Mouse (Mus musculus): ENCODE measurements at regions not wholly inside any gene's neighbourhood (a gene's known extent, or its start where the extent isn't known, plus 50 kb on each side); places are given as distances from the start of the nearest gene placed in this dataset.

DNA sequence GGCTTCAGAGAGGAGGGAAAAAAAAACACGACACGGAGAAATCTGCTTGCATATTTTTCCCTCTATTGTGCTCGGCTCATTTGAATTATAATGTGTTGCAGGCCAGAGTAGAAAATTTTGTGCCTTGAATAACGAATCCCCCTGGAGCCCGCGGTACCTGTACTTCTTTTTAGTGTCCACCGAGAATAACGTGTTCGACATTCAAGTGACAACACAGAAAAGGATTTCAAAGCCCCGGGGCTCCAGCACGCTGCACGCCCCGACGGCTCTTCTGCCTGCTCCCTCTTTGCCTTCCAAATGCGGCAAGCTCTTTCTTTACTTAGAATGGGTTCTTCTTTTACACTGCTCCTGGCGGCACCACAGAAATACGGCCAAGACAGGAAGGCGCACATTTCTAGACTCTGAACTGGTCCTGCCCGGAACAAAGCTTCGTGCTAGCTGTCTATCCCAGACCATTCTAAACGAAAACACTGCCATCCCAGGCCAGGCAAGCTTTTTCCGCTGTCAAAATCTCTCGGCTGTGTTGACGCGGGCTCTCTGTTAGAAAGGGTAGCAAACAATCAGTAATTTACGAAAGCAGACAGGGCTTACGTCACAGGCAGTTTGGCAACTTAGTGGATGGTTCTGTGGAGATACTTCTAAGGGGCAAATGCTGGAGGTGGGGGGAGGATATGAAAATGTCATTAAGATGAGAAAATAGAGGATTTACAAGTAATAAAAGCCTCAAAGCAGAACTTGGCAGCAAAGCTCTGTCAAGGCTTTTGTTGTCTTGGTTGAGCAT, 398.2 kb upstream of the Smim15 start:
- TF ChIP-seq MAX (IDR thresholded peaks at IDR 0.05; ENCODE audit: low read length), result no peak
- no peak for TF ChIP-seq GATA1 (IDR thresholded peaks at IDR 0.05; ENCODE audit: low read depth, low read length)
- no peak for TF ChIP-seq MYC (IDR thresholded peaks at IDR 0.05; ENCODE audit: low read depth, low read length)
- TF ChIP-seq CHD1 (IDR thresholded peaks at IDR 0.05; ENCODE audit: low read depth, low read length), result no peak
- TF ChIP-seq CTCF (IDR thresholded peaks at IDR 0.05 in 2 of 3, conservative IDR thresholded peaks at IDR 0.05 in 1 of 3; ENCODE audit: control insufficient read depth in 1 of 3, insufficient read depth in 1 of 3, low read depth in 2 of 3, low read length in 3 of 3, poor library complexity in 1 of 3, severe bottlenecking in 1 of 3), result no peak
- TF ChIP-seq POLR2AphosphoS2 (IDR thresholded peaks at IDR 0.05; ENCODE audit: low read length), result no peak
- TF ChIP-seq KAT2A (conservative IDR thresholded peaks at IDR 0.05; ENCODE audit: low read depth, low read length), result no peak
- no peak for TF ChIP-seq USF1 (IDR thresholded peaks at IDR 0.05; ENCODE audit: low read depth, low read length)
- no peak for TF ChIP-seq POLR2A (IDR thresholded peaks at IDR 0.05; ENCODE audit: control insufficient read depth in 1 of 2, insufficient read depth in 1 of 2, low read depth in 1 of 2, low read length in 2 of 2, poor library complexity in 1 of 2)
